Mouse (Mus musculus) embryonic facial prominence, embryonic 14.5 days (tissue): ENCODE measurements around the gene Abat. TPM values are rescaled to one million over a fixed set of nuclear protein-coding genes. Genes with fewer than 3 reads are reported as not detected.
A peak's percentile ranks its signal among the peaks of the same experiment; 100 is the strongest.
"Not testable (repeated sequence)": the region's sequence is repeated elsewhere in the genome, so short reads cannot be mapped to it uniquely, and the experiment has no call there.

Experiments used
- ATAC-seq: fragments of 200-750 bp; cut with Nextera tagmentation; 2 replicates; pipeline ENCODE4 v1.8.0; 2017; ENCODE audit warnings: low read depth, moderate number of reproducible peaks, moderate TSS enrichment
- DNase-seq: peaks from one replicate; pipeline ENCODE4 v3.0.0-alpha.2; 2015; ENCODE audit warnings: low spot score
- H3K27ac ChIP-seq: fragments of 300-500 bp; sonication (generic); replicated peaks from 2 replicates; pipeline ENCODE4 v1.5.1; 2014; ENCODE audit warnings: low read depth, mild to moderate bottlenecking, low read length, moderate library complexity
- H3K27me3 ChIP-seq: fragments of 300-500 bp; sonication (generic); replicated peaks from 2 replicates; pipeline ENCODE4 v1.6.1; 2014; ENCODE audit warnings: low read length; ENCODE audit not compliant: control insufficient read depth, insufficient read depth
- H3K36me3 ChIP-seq: fragments of 300-500 bp; sonication (generic); 2 replicates; pipeline ENCODE4 v1.6.1; 2014; ENCODE audit warnings: low read length, mixed read lengths; ENCODE audit not compliant: control insufficient read depth, insufficient read depth
- H3K4me1 ChIP-seq: fragments of 300-500 bp; sonication (generic); 2 replicates; pipeline ENCODE4 v1.6.1; 2014; ENCODE audit warnings: antibody characterized with exemption, low read length; ENCODE audit not compliant: control insufficient read depth, insufficient read depth
- H3K4me2 ChIP-seq: fragments of 300-500 bp; sonication (generic); 2 replicates; pipeline ENCODE4 v1.6.1; 2014; ENCODE audit warnings: low read depth, mild to moderate bottlenecking, low read length, moderate library complexity, mixed read lengths
- H3K4me3 ChIP-seq: fragments of 300-500 bp; sonication (generic); 2 replicates; pipeline ENCODE4 v1.5.1; 2014; ENCODE audit warnings: low read depth, mild to moderate bottlenecking, low read length
- H3K9ac ChIP-seq: fragments of 300-500 bp; sonication (generic); 2 replicates; pipeline ENCODE4 v1.6.1; 2014; ENCODE audit warnings: low read depth, mild to moderate bottlenecking, low read length, moderate library complexity, mixed read lengths
- H3K9me3 ChIP-seq: fragments of 300-500 bp; sonication (generic); 2 replicates; pipeline ENCODE4 v1.6.1; 2016; ENCODE audit warnings: low read length; ENCODE audit not compliant: control insufficient read depth
- WGBS: fragments of 180-500 bp; shearing (Covaris S2); extraction: QIAGEN DNeasy Blood & Tissue Kit; methylation state at CpG from one replicate; pipeline ENCODE4 v1.1.7; 2014; 5-methylcytosine and 5-hydroxymethylcytosine counted together
- polyA plus RNA-seq: library from polyadenylated mRNA; unstranded; fragments of >200 nt; fragmentation: Nextera tagmentation; extraction: Ambion mirVana; gene quantifications from 2 replicates; pipeline ENCODE4 v1.2.1, GENCODE M21; 2014

The Abat gene
- polyA plus RNA-seq, 1 experiment from 2014 or later: 18.0 TPM

DNA sequence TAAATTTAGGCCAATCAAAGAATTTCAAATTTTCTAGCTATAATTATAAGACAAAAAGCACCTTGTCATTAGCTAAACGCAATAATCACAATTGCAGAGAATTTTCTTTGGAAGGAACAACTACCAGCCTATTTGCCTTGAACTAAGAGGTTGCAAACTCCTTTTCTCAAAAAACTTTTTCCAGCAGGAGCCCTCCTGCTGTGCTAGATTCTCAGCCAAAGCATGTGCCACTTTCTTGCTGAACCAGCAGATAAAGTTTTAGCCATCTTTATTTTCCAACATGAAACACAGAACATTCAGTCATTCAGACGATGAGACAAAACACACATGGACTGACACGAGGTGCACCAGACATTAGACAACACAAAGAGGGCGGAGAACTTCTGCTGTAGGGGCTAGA lies 48.6 kb downstream of the Abat start:
- H3K27ac ChIP-seq, H3K27me3 ChIP-seq, H3K4me1 ChIP-seq, DNase-seq, ATAC-seq, H3K9ac ChIP-seq, H3K4me2 ChIP-seq, H3K36me3 ChIP-seq, H3K4me3 ChIP-seq: not testable (repeated sequence)
- H3K9me3 ChIP-seq: peaks cover 11% of the 10 kb centered on the region; the same call in 1 of the 2 replicates
- 48% methylated on average over 4 of the region's 4 CpGs for WGBS

DNA sequence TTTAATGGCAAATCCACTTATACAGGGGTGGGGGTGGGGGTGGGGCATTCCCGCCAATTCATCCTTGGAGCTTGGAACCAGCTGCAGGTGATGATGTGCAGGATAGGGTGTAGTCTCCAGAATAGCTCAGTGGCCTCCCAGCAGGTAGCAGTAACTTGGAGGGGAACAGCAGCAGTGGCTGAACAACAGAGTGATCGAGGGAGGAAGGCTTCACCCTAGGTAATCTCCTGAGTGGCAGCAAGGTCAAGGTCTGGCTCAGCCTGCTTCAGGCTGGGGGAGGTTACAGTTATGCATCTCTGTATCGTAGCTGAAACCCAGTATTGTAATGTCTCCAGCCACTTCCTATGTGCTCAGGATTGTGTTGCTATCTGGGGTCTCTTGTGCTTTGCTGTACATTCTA lies 49.6 kb downstream of the Abat start:
- DNase-seq: not testable (repeated sequence)
- WGBS: 54% methylated on average over 3 of the region's 3 CpGs

GRCm38 (mm10) chr16:8564836-8565235 lies 51.6 kb downstream of the Abat start:
- no peaks in the 10 kb centered on the region for H3K4me1 ChIP-seq
- no peak overlapping the region for H3K4me3 ChIP-seq
- no peak overlapping the region for H3K4me2 ChIP-seq
- no peak for ATAC-seq
- DNase-seq: no peak
- 77% methylated on average over 2 of the region's 2 CpGs for WGBS
- no peaks in the 10 kb centered on the region for H3K36me3 ChIP-seq
- H3K27me3 ChIP-seq: no peaks in the 10 kb centered on the region
- no peak overlapping the region for H3K27ac ChIP-seq
- peaks cover 4% of the 10 kb centered on the region; the same call in 1 of the 2 replicates for H3K9me3 ChIP-seq
- H3K9ac ChIP-seq: no peak overlapping the region

More for the DNA sequence above, 49.6 kb downstream of the Abat start:
- H3K27ac ChIP-seq, ATAC-seq, H3K4me2 ChIP-seq, H3K36me3 ChIP-seq, H3K27me3 ChIP-seq, H3K4me3 ChIP-seq, H3K4me1 ChIP-seq, H3K9ac ChIP-seq: not testable (repeated sequence)
- H3K9me3 ChIP-seq: peaks cover 11% of the 10 kb centered on the region; the same call in 1 of the 2 replicates

DNA sequence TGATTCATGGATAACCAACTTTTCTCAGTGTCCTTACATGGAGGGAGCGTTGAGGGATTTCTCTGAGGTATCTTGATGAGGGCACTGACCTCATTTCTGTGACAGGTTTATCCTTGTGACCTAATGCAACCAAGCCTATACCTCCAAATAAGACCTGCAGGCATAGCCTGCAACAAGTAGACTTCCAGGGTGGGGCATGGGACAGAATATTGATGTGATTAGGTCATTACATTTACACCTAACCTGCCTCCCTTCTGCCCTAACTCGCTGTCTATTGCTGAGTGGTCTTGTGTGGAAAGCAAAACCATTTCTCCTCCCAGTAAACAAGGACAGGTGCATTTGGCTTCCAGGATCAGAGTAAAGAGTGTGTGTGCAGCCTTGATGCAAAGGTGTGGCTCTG lies 52.3 kb downstream of the Abat start:
- Histone ChIP-seq H3K27ac (no peak overlapping the region), H3K4me2 (no peak overlapping the region), H3K4me1 (no peaks in the 10 kb centered on the region), H3K36me3 (no peaks in the 10 kb centered on the region), H3K9me3 (no peaks in the 10 kb centered on the region), H3K9ac (no peak overlapping the region), H3K27me3 (no peaks in the 10 kb centered on the region), H3K4me3 (no peak overlapping the region)
- 90% methylated on average over 2 of the region's 2 CpGs for WGBS
- no peak for DNase-seq
- no peak for ATAC-seq

GRCm38 (mm10) chr16:8566115-8566711 lies 53.0 kb downstream of the Abat start:
- Histone ChIP-seq H3K4me3 (no peak overlapping the region), H3K4me2 (no peak overlapping the region), H3K27me3 (no peaks in the 10 kb centered on the region), H3K36me3 (no peaks in the 10 kb centered on the region), H3K9me3 (no peaks in the 10 kb centered on the region), H3K27ac (no peak overlapping the region), H3K4me1 (no peaks in the 10 kb centered on the region), H3K9ac (no peak overlapping the region)
- WGBS: 20% methylated on average over 3 of the region's 3 CpGs
- DNase-seq (peak; percentile 27), ATAC-seq (no peak)

GRCm38 (mm10) chr16:8568881-8569280 lies 55.7 kb downstream of the Abat start:
- Histone ChIP-seq H3K9ac (no peak overlapping the region), H3K4me1 (no peaks in the 10 kb centered on the region), H3K27me3 (no peaks in the 10 kb centered on the region), H3K27ac (no peak overlapping the region), H3K36me3 (0 out of 2 replicates have a peak, but pooled peaks cover under 1% of the 10 kb centered on the region), H3K9me3 (no peaks in the 10 kb centered on the region), H3K4me2 (no peak overlapping the region), H3K4me3 (no peak overlapping the region)
- 85% methylated on average over 7 of the region's 7 CpGs for WGBS
- ATAC-seq (no peak), DNase-seq (no peak)

GRCm38 (mm10) chr16:8570336-8570735 lies 57.1 kb downstream of the Abat start:
- H3K4me1 ChIP-seq: no peaks in the 10 kb centered on the region
- H3K4me3 ChIP-seq: no peak overlapping the region
- H3K4me2 ChIP-seq: no peak overlapping the region
- H3K9ac ChIP-seq: no peak overlapping the region
- no peaks in the 10 kb centered on the region for H3K27me3 ChIP-seq
- DNase-seq (no peak), ATAC-seq (no peak)
- H3K27ac ChIP-seq: no peak overlapping the region
- 77% methylated on average over 12 of the region's 12 CpGs for WGBS
- 0 out of 2 replicates have a peak, but pooled peaks cover 4% of the 10 kb centered on the region for H3K36me3 ChIP-seq
- H3K9me3 ChIP-seq: no peaks in the 10 kb centered on the region

GRCm38 (mm10) chr16:8570901-8571615 lies 57.8 kb downstream of the Abat start:
- 0 out of 2 replicates have a peak, but pooled peaks cover 4% of the 10 kb centered on the region for H3K36me3 ChIP-seq
- ATAC-seq: no peak
- no peak overlapping the region for H3K27ac ChIP-seq
- no peak overlapping the region for H3K9ac ChIP-seq
- no peak for DNase-seq
- no peak overlapping the region for H3K4me3 ChIP-seq
- 86% methylated on average over 11 of the region's 11 CpGs for WGBS
- no peaks in the 10 kb centered on the region for H3K9me3 ChIP-seq
- H3K4me1 ChIP-seq: no peaks in the 10 kb centered on the region
- H3K27me3 ChIP-seq: no peaks in the 10 kb centered on the region
- H3K4me2 ChIP-seq: no peak overlapping the region
